Mouse (Mus musculus) liver, embryonic 11.5 days (tissue): ENCODE measurements at regions not wholly inside any gene's neighbourhood (a gene's known extent, or its start where the extent isn't known, plus 50 kb on each side); places are given as distances from the start of the nearest gene placed in this dataset.
A peak's percentile ranks its signal among the peaks of the same experiment; 100 is the strongest.

Source experiments
- ATAC-seq: fragments of 200-750 bp; cut with Nextera tagmentation; replicated peaks from 2 replicates; pipeline ENCODE4 v1.8.0; 2017; ENCODE audit warnings: moderate number of reproducible peaks, mild to moderate bottlenecking, moderate TSS enrichment, moderate library complexity; ENCODE audit not compliant: low FRiP score
- DNase-seq: peaks from one replicate; pipeline ENCODE4 v3.0.0-alpha.2; 2017; ENCODE audit warnings: low spot score
- H3K27ac ChIP-seq: fragments of 300-500 bp; sonication (generic); 2 replicates; pipeline ENCODE4 v1.5.1; 2014; ENCODE audit warnings: mild to moderate bottlenecking, low read depth, low read length, control low read depth
- H3K27me3 ChIP-seq: fragments of 300-500 bp; sonication (generic); replicated peaks from 2 replicates; pipeline ENCODE4 v1.6.1; 2014; ENCODE audit warnings: low read length, mixed read lengths; ENCODE audit not compliant: control insufficient read depth, insufficient read depth
- H3K36me3 ChIP-seq: fragments of 300-500 bp; sonication (generic); 2 replicates; pipeline ENCODE4 v1.6.1; 2014; ENCODE audit warnings: mild to moderate bottlenecking, low read length, moderate library complexity, mixed read lengths; ENCODE audit not compliant: control insufficient read depth, insufficient read depth
- H3K4me1 ChIP-seq: fragments of 300-500 bp; sonication (generic); replicated peaks from 2 replicates; pipeline ENCODE4 v1.6.1; 2014; ENCODE audit warnings: low read length, mixed read lengths; ENCODE audit not compliant: control insufficient read depth, insufficient read depth
- H3K4me2 ChIP-seq: fragments of 300-500 bp; sonication (generic); 2 replicates; pipeline ENCODE4 v1.6.1; 2014; ENCODE audit warnings: mild to moderate bottlenecking, control low read depth, moderate library complexity
- H3K4me3 ChIP-seq: fragments of 300-500 bp; sonication (generic); 2 replicates; pipeline ENCODE4 v1.5.1; 2014; ENCODE audit warnings: low read depth, low read length, control low read depth
- H3K9ac ChIP-seq: fragments of 300-500 bp; sonication (generic); 2 replicates; pipeline ENCODE4 v1.6.1; 2014; ENCODE audit warnings: low read depth, low read length, control low read depth
- H3K9me3 ChIP-seq: fragments of 300-500 bp; sonication (generic); 2 replicates; pipeline ENCODE4 v1.6.1; 2016; ENCODE audit warnings: low read length, inconsistent platforms, mixed read lengths; ENCODE audit not compliant: control insufficient read depth
- WGBS: fragments of 180-500 bp; shearing (Covaris S2); extraction: QIAGEN DNeasy Blood & Tissue Kit; methylation state at CpG from one replicate; pipeline ENCODE4 v1.1.7; 2014; 5-methylcytosine and 5-hydroxymethylcytosine counted together

DNA sequence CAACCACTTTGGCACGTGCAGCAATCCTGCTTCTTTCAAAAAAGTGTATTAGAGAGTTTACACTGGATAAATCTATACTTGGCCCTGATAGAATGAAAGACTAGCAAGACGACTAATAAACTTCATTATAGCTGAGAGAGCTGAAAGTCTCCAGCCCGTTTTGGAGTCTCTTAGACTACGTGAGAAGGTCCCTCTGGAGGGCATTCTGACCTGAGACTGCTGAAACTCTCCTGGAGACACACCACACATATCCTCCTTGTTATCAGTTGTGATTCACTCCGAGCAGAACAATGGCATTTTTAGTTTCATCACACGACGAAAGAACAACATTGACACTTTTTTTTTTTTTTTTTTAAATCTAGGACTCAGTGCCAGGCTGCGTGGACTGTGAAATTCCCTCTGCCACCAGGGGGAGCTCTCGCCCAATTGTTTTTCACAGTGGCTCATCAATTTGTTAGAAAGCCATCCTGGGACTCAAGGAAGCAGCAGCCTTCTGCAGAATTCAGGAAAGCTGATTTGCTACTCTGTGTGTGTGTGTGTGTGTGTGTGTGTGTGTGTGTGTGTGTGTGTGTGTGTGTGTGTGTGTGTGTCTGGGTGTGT is 1467.0 kb upstream of the Slc10a2 start:
- 0 out of 2 replicates have a peak, but pooled peaks have one; percentile 56 for ATAC-seq
- H3K4me2 ChIP-seq = no peak overlapping the region
- no peaks in the 10 kb centered on the region for H3K36me3 ChIP-seq
- H3K27ac ChIP-seq = no peak overlapping the region
- no peak overlapping the region for H3K4me3 ChIP-seq
- H3K27me3 ChIP-seq = no peaks in the 10 kb centered on the region
- WGBS = 28% methylated on average over 9 of the region's 9 CpGs
- H3K4me1 ChIP-seq = no peaks in the 10 kb centered on the region
- no peaks in the 10 kb centered on the region for H3K9me3 ChIP-seq
- H3K9ac ChIP-seq = no peak overlapping the region
- peak; percentile 66 for DNase-seq

DNA sequence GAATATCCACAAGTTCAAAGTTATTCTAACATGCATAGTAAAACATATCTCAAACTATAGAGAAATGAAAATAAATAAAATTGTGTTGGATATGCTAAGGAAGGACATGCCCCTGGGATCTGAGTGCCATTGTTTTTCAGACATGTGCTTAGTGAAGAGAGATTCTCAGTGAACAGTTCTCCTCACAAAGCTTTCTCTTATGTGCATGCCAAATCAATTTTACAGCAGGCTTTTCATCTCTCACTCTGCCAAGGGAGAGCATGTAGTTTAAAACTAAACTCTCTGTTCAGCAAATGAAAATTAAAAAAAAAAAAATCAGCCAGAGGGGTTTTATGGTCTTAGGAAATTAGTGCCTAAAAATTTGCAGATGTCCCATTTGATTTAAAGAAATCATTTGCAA is 1445.8 kb upstream of the Slc10a2 start:
- no peak overlapping the region for H3K4me3 ChIP-seq
- no peaks in the 10 kb centered on the region for H3K4me1 ChIP-seq
- H3K27ac ChIP-seq = no peak overlapping the region
- DNase-seq (no peak), ATAC-seq (no peak)
- H3K4me2 ChIP-seq = no peak overlapping the region
- H3K36me3 ChIP-seq = no peaks in the 10 kb centered on the region
- no peaks in the 10 kb centered on the region for H3K27me3 ChIP-seq
- no peak overlapping the region for H3K9ac ChIP-seq
- no peaks in the 10 kb centered on the region for H3K9me3 ChIP-seq

DNA sequence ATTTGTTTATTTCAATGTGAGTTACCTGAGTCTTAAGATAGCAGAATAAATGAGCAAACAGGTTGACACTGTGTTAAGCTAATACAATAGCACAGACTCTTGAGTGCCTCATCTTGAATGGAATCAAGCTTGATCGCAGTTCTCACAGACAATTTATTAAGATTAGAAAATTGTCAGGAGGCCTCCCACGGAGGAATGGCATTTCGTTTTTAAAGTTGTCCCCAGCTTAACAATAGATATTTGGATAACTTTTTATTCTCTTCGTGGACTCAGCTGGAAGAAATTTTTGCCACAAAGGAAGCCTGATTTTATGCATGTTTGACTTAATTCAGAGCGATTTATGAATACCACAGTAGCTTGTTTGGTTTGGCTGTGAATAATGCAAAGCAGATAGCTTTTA is 1422.0 kb upstream of the Slc10a2 start:
- H3K27me3 ChIP-seq = no peaks in the 10 kb centered on the region
- H3K9me3 ChIP-seq = no peaks in the 10 kb centered on the region
- ATAC-seq = no peak
- no peak overlapping the region for H3K27ac ChIP-seq
- H3K9ac ChIP-seq = no peak overlapping the region
- H3K4me1 ChIP-seq = no peaks in the 10 kb centered on the region
- DNase-seq = no peak
- 63% methylated on average over 5 of the region's 5 CpGs for WGBS
- no peak overlapping the region for H3K4me2 ChIP-seq
- H3K4me3 ChIP-seq = no peak overlapping the region
- no peaks in the 10 kb centered on the region for H3K36me3 ChIP-seq

DNA sequence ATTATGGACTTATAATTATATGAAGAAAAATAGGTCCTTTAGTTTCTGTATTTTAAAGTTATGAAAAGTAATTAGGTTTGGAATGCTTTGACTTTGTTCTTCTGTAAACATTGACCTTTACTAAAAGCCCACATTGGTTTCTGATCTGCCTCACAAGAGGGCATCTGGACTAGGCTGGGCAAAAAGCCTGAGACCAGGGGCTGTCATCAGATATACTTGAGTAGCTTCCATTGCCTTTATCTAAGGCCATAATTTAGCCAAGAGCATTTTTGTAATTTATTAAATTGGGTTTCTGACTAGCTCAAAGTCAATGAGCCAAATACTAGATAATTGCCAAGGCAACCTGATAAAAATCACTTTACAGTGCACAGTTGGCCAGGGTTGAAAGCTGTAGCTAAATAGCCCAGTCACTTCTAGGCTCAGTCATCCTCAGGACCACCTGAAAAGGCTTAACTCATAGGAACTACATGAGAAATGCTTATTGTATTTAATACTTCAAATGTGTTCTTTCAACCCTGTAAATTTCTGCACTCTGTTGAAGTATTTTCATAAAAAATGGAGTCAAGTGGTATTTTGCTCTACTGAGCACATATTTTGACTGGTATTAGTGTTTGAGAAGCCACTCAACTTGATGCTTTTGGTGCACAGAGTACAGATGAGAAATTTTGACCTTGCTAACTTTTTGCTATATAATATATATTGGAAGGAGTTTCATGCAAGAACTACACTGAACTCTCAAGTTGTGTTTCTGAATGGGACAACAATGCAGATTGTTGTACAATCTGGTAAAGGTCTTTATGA is 1410.9 kb upstream of the Slc10a2 start:
- ATAC-seq = no peak
- Histone ChIP-seq H3K4me3 (no peak overlapping the region), H3K27ac (no peak overlapping the region), H3K27me3 (no peaks in the 10 kb centered on the region), H3K36me3 (no peaks in the 10 kb centered on the region), H3K4me2 (no peak overlapping the region), H3K9ac (no peak overlapping the region), H3K9me3 (no peaks in the 10 kb centered on the region), H3K4me1 (no peaks in the 10 kb centered on the region)
- DNase-seq = no peak

DNA sequence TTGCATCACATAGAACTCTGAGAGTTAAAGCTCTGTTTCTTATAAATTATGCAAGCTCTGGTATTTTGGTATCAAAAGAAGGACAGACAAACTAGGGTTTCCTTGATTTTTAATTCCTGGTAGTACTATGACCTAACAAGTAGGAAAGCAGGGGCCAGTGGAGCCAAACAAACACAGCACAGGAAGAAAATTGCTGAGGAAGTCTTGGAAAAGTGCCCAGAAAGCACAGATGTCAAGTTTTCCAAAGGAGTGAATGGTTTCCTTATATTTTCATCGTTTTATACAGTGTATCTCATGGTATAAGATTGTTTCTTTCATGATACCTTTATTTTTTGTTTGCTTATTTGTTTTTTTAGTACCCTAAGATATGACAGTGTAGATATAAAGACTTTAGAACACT is 1387.3 kb upstream of the Slc10a2 start:
- ATAC-seq = no peak
- Histone ChIP-seq H3K9me3 (no peaks in the 10 kb centered on the region), H3K27me3 (no peaks in the 10 kb centered on the region), H3K9ac (no peak overlapping the region), H3K36me3 (no peaks in the 10 kb centered on the region), H3K4me2 (no peak overlapping the region), H3K4me3 (no peak overlapping the region), H3K4me1 (no peaks in the 10 kb centered on the region), H3K27ac (no peak overlapping the region)
- 57% methylated on average over 1 of the region's 1 CpGs for WGBS
- DNase-seq = no peak

DNA sequence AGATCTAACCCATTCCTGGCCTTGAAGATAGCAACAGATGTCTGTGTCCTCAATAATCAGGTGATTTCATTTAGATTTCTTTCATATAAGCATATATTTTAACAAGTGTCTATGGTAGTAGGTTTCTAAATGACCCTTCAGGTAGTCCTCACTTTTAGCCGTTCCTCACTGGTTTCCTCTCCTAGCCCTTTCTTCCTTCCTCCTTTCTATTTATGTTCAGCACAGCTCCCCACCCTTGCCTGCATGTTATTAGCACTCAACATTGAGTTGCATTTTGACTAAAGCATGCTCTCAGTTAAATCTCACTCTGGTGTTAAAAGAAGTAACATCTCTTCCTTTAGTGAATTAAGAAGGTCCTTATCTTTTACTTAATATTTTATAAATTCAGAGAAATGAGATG is 1376.8 kb upstream of the Slc10a2 start:
- 48% methylated on average over 1 of the region's 1 CpGs for WGBS
- Histone ChIP-seq H3K4me3 (no peak overlapping the region), H3K27ac (no peak overlapping the region), H3K9ac (no peak overlapping the region), H3K4me1 (no peaks in the 10 kb centered on the region), H3K9me3 (no peaks in the 10 kb centered on the region), H3K36me3 (no peaks in the 10 kb centered on the region), H3K4me2 (no peak overlapping the region), H3K27me3 (no peaks in the 10 kb centered on the region)
- ATAC-seq = no peak
- DNase-seq = no peak

DNA sequence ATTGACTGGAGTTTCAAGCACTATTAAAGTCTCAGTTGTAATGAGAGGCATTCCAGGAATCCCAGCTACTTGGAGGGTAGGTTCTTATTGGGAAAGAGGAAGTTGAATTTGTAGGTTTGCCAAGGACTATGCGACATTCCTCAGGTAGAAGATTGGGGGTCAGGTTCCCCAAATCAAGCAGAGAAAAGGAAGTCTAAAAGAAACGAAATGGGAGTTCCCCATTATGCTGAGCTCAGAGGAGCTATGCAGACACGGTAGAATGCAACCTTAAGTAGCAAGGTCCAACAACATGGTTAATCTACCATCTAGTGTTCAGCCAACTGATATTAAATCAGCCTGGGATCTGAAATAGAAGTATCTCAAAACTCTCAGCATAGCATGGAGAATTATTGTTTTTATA is 1365.9 kb upstream of the Slc10a2 start:
- no peaks in the 10 kb centered on the region for H3K4me1 ChIP-seq
- no peaks in the 10 kb centered on the region for H3K27me3 ChIP-seq

DNA sequence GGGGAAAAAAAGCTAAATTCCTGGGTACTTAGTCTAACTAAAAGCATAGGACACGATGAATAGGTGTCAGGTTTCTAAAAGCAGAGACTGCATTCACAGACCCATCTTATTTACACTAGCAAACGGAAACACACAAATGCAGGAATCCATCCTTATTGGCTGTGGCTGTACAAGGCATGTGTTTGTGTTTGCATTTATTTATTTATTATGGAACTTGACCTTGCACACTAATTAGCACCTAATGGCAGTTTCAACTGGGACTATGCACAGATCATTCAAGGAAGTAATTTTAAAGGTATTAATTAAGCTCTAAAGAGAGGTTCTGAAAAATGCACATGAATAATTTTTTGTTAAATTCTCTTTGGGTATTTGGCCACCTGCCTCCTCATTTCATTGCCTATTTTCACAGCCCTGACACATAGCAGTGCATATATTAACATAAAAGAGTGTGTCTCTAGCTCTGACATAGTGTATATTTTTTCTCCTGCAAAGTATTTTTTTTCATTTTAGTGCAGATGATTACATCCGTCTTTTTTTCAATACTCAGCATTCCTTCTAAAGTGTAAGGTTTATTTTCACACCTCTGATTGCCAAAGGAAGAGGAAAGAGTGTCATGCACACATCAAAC is 1351.5 kb upstream of the Slc10a2 start:
- Histone ChIP-seq H3K36me3 (no peaks in the 10 kb centered on the region), H3K4me1 (no peaks in the 10 kb centered on the region), H3K27ac (no peak overlapping the region), H3K4me3 (no peak overlapping the region), H3K4me2 (no peak overlapping the region), H3K9me3 (no peaks in the 10 kb centered on the region), H3K27me3 (no peaks in the 10 kb centered on the region), H3K9ac (no peak overlapping the region)
- 63% methylated on average over 3 of the region's 3 CpGs for WGBS
- DNase-seq (no peak), ATAC-seq (no peak)

More for the DNA sequence above, 1365.9 kb upstream of the Slc10a2 start:
- Histone ChIP-seq H3K9ac (no peak overlapping the region), H3K36me3 (no peaks in the 10 kb centered on the region), H3K27ac (no peak overlapping the region), H3K4me3 (no peak overlapping the region), H3K9me3 (no peaks in the 10 kb centered on the region), H3K4me2 (no peak overlapping the region)
- 62% methylated on average over 3 of the region's 3 CpGs for WGBS
- ATAC-seq (no peak), DNase-seq (no peak)

DNA sequence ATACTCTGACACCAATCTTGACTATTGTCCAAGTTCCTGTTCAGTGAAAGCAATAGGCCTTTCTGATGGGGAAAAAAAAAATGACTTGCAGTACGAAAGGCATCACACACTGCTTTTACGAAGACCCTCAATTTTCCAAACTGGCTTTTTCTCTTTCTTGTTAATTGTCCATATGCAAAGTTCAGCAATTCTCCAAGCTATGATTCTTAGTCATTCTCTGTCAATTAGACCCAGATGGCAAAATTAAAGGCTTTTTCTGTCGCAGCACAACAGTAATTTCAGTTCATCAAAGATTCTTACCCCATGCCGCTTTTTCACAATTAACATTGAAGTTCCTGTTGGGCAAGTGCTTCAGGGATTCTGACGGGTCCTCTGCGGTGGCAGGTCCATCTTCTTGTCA is 1343.2 kb upstream of the Slc10a2 start:
- Histone ChIP-seq H3K27ac (no peak overlapping the region), H3K36me3 (no peaks in the 10 kb centered on the region), H3K4me1 (no peaks in the 10 kb centered on the region), H3K27me3 (no peaks in the 10 kb centered on the region), H3K9me3 (no peaks in the 10 kb centered on the region), H3K9ac (no peak overlapping the region), H3K4me2 (no peak overlapping the region), H3K4me3 (no peak overlapping the region)
- ATAC-seq (no peak), DNase-seq (no peak)
- WGBS = 68% methylated on average over 6 of the region's 6 CpGs
